Mouse (Mus musculus) megakaryocyte progenitor cell, adult 5-6 weeks (primary cell): ENCODE results near the gene Cfhr1. TPM values are rescaled to one million over a fixed set of nuclear protein-coding genes. Genes with fewer than 3 reads are reported as not detected.

Experiments
- ATAC-seq: replicated peaks from 2 replicates; pipeline ENCODE4 v1.8.0; 2016; ENCODE audit warnings: mild to moderate bottlenecking, moderate TSS enrichment, inconsistent platforms; ENCODE audit not compliant: poor library complexity
- total RNA-seq, 2 experiments: library from RNA; stranded (forward) in 1 of 2; stranded (reverse) in 1 of 2; fragments of 157-497, 149-512 nt in 1 of 2; fragments of 200-1000 nt in 1 of 2; gene quantifications; 2 replicates each; pipeline versions ENCODE4 v1.2.3 to v1.2.4; 2015 to 2017

The Cfhr1 gene
- total RNA-seq (2015) (not detected in 2 replicates), total RNA-seq (2017) (not detected in 2 replicates)

- no peak for ATAC-seq
Measured at GRCm38 (mm10) chr1:139560024-139560423, at the start of gene Cfhr1. TSS of gene Cfhr1 (minus strand) at chr1:139560272.

GRCm38 (mm10) chr1:139551311-139551710 is 8.8 kb downstream of the Cfhr1 start:
- no peak for ATAC-seq

- ATAC-seq: no peak
Measured at GRCm38 (mm10) chr1:139548536-139548935, 11.5 kb downstream of the Cfhr1 start.

GRCm38 (mm10) chr1:139514556-139514955 is 45.5 kb downstream of the Cfhr1 start:
- no peak for ATAC-seq

- ATAC-seq: no peak
Measured at GRCm38 (mm10) chr1:139501258-139501752, 58.8 kb downstream of the Cfhr1 start, which contains the start of gene F13b. TSS of gene F13b (plus strand) at chr1:139501702.

- ATAC-seq: no peak
Measured at GRCm38 (mm10) chr1:139499751-139500150, 60.3 kb downstream of the Cfhr1 start.

Other genes with a start within 250 kb of the Cfhr1 start
- gene Crb1, start 183.2 kb downstream of the Cfhr1 start, total RNA-seq (2015): not detected in 2 replicates
- gene Crb1, start 183.2 kb downstream of the Cfhr1 start, total RNA-seq (2017): not detected in 2 replicates
- 12.0 and 14.5 TPM in 2 replicates for gene Zbtb41, start 138.0 kb downstream of the Cfhr1 start, total RNA-seq (2015)
- 18.2 and 18.8 TPM in 2 replicates for gene Zbtb41, start 138.0 kb downstream of the Cfhr1 start, total RNA-seq (2017)
- 21.9 and 25.8 TPM in 2 replicates for gene Aspm, start 105.5 kb downstream of the Cfhr1 start, total RNA-seq (2015)
- gene Aspm, start 105.5 kb downstream of the Cfhr1 start, total RNA-seq (2017): 24.4 and 29.7 TPM in 2 replicates
- gene F13b, start 58.6 kb downstream of the Cfhr1 start, total RNA-seq (2015): not detected in 2 replicates
- not detected in 2 replicates for gene F13b, start 58.6 kb downstream of the Cfhr1 start, total RNA-seq (2017)
- not detected in 2 replicates for gene Gm4788, start 221.0 kb upstream of the Cfhr1 start, total RNA-seq (2015)
- gene Gm4788, start 221.0 kb upstream of the Cfhr1 start, total RNA-seq (2017): not detected in 2 replicates